Mouse (Mus musculus): ENCODE data around the gene Fermt2. TPM values are rescaled to one million over a fixed set of nuclear protein-coding genes. Genes with fewer than 3 reads are reported as not detected.

The Fermt2 gene
- not detected in 2 replicates for total RNA-seq (2017)

DNA sequence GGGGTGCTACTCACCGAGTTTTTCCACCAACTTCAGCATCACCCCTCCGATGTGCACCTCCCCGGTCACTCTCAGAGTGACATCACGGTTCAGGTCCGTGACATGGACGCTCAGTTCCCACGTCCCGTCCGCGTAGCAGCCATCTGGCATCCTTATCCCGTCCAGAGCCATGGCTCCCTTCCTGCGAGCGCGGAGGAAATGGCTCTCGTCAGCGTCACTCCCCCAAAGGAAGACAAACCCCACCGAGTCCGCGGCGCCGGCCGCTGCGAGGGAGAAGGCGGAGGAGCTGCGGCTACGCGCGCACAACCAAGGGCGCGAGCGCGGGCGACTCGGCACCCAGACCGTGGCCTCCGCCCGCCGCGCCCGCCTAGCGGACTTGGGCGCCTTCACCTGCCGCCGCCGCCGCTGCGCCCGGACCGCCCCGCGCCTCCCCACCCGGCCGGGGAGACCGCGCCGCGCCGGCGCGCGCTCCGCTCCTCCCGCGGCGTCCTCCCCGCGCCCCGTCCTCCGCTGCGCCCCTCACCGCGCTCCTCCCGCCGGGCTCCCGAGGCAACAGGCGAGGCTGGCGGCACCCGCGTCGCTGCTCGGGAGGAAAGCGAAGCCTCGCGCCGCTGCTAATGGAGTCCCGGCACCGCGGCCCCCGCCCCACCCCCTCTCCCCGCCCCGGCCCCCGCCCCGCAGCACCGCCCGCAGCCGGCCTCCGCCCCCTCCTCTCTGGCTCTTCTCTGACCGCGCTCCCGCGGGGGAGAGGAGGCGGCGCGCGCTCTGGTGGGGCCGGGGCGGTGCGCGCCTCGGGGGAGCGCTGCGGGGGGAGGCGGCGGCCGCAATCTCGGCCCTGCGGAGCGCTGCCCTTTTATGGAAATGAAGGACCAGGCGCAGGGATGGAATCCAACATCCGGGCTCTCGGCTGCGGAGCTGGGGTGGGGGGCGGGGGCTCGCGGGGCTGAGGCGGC lies at the start of gene Fermt2:
Fermt2 (minus strand) TSS at position 708 of the 953 bp plus-strand sequence.
- peak; percentile 42; the same call in 1 of the 2 replicates for ATAC-seq (replicated peaks; ENCODE audit: low read depth, poor library complexity, severe bottlenecking)

DNA sequence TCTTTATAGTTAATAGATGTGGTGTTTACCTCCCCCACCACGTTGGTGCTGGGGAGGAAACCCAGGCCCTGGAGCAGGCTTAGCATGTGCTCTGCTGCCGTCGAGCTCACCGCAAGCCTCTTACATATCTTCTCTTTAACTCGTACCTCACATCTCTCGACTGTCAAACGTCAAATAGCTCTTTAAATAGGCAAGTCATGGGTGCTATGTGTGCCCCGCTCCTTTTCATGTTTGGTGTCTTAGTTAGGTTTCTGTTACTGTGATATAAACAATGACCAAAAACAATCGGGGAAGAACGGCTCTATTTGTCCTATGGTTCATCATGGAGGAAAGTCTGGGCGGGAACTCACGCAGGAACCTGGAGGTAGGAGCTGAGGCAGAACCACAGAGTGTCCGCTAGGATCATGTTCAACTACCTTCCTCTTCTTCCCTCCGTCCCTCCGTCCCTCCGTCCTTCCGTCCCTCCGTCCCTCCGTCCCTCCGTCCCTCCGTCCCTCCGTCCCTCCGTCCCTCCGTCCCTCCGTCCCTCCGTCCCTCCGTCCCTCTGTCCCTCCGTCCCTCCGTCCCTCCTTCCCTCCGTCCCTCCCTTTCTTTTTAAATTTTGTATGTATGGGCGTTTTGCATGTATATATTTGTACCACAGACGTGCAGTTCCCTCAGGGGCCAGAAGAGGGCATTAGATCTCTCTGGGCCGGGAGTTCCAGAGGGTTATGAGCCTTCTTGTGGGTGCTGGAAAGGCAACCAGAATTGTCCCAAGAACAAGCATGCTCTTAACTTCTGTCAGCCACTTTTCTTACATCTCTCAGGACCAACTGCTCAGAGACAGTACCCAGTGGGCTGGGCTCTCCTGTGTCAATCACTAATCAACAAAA lies 36.4 kb upstream of the Fermt2 start:
- ATAC-seq (replicated peaks; ENCODE audit: low read depth, poor library complexity, severe bottlenecking): peak; percentile 85

DNA sequence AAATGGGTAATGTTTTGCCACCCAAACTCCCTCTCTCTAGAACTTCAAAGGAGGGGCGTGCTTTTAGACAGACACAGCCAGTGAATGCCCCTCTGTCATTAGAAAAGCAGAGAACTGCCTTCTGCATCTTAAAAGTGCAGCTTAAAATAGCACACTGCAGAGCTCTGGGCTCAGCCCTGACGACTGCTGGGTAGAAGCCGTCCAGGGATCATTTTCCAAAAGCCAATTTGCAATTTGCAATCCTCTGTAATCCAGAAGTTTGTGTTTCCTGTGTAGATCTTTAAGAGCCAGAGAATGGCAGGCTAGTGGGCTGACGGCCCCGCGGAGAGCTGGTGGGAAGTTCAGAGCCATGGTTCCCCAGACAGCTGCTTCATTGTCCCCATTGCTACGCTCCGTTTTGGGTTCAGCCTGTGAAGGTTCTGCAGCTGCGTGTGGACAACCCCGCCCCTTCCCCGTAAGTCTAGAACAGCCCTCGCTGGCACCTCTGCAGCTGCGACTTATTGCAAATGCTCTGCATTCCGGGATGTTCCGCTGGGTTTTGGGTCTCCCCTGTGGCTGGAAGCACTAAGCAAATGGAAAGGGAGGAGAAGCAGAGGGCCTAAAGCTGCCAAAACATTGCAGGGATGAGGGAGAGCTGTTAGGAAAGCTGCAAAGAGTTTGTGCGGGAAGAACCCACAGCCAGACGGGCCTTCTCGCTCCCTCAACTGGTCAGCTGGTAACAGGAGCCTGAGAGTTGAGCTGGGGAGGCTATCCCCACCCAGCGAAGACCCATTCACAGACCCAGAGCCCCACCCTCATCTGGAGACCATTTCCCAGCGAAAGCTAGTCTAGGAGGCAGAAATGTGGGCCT lies 35.5 kb upstream of the Fermt2 start:
- peak; percentile 41; the same call in 1 of the 2 replicates for ATAC-seq (replicated peaks; ENCODE audit: low read depth, poor library complexity, severe bottlenecking)

DNA sequence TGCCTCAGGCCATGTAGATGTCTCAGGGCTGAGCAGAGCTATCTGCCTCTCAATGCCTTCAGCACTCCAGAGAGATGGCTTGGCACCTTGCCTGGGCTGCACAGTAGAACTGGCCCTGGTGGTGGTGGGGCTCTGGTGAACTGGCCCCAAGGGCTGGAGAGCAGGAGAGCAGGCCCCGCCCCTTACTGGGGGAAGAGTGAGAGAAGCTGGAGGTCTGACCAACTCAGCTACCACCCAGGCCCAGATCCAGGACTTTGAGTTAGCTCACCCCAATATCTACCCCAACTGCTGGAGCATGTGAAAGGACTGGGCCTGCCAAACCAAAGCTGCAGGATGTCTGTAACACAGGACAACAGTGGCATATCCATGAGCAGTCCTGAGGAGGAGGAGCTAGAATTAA lies 33.7 kb upstream of the Fermt2 start:
- no peak for ATAC-seq (replicated peaks; ENCODE audit: low read depth, poor library complexity, severe bottlenecking)

DNA sequence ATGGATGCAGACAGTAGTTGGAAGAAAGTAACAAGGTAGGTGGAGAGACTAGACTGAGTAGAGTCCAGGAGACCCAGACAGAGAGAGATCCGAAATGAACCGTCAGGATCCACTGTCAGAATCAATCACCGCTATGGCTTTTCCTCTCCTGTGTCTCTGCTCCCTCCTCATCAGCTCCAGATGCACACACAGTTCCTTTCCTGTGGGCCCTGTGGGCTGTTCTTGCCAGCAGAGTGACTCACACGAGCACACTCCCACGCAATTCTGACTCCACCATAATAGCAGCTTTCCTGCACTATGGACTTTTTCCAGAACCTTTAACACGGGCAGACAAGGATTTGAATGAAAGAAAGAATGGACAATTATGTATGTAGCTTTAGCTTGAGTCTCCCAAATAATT lies 31.8 kb upstream of the Fermt2 start:
- no peak for ATAC-seq (replicated peaks; ENCODE audit: low read depth, poor library complexity, severe bottlenecking)

DNA sequence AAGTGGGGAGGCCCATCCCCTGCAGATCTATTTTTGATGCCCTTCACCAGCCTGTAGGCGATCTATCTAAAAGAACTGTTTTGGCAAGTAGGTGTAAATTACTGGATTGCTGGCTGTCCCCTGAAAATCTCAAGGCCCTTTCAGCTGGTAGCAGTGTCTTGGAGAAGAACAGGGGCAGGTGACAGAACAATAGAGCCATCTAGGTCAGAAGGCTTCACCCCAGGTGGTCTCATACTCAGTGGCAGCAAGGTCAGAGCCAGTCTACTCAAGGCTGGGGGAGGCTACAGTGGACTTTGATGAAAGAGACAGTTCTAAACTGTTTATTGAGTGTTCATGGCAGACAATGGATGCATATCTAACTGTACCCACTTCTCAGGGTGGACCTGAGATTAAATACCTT lies 29.1 kb upstream of the Fermt2 start:
- no peak for ATAC-seq (replicated peaks; ENCODE audit: low read depth, poor library complexity, severe bottlenecking)

DNA sequence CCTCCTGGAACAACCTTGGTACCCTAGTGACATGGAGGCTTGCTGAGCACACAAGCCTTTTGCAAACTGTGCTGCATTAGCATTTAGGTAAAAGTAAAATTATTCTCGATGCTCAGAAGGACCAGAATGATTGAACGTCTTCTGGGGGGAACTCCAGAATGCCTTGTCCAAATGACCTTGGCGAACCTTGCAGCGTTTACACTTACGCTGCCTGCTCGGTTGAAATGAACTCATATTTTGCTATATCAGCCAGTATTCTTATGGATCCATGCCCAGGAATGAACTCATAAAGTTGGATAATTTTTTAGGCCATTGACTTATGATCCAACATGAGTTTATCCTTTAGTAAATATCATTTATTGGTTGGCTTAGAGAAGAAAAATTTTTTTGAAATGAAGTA lies 24.4 kb upstream of the Fermt2 start:
- no peak for ATAC-seq (replicated peaks; ENCODE audit: low read depth, poor library complexity, severe bottlenecking)

DNA sequence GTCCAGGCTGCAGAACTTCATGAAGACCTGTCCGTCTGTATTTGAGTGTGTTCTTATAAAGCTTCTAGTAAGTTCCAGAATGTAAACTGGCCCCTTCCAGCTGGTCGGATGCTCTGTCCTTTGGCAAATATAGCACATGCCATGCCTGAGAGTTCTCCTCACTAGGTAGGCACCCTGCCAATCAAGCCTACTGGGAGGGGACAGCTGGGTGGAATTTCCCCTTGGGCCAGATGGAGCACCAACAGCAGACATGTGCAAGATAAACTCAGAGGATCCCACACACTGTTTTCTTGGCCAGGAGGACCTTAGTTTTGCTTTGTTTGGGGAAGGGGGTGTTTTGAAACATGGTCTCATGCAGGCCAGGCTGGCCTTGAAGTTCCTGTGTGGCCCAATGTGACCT lies 23.9 kb upstream of the Fermt2 start:
- ATAC-seq (replicated peaks; ENCODE audit: low read depth, poor library complexity, severe bottlenecking): no peak

DNA sequence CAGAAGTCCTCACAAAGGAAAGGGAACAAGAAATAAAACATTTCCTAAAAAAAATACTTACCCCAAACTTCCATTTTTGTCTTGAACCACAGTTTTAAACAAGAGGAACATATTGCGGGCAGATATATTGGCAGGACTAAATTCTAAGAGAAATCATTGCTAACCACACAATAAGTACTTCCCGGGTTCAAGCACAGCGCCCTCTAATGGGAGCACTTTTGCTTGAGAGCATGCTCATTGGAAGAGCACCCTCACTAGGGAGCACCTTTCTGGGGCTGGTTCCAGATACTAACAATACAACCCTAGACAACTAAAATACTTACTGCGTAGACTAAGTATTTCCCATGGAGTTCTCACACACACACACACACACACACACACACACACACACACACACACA lies 22.5 kb upstream of the Fermt2 start:
- no peak for ATAC-seq (replicated peaks; ENCODE audit: low read depth, poor library complexity, severe bottlenecking)

DNA sequence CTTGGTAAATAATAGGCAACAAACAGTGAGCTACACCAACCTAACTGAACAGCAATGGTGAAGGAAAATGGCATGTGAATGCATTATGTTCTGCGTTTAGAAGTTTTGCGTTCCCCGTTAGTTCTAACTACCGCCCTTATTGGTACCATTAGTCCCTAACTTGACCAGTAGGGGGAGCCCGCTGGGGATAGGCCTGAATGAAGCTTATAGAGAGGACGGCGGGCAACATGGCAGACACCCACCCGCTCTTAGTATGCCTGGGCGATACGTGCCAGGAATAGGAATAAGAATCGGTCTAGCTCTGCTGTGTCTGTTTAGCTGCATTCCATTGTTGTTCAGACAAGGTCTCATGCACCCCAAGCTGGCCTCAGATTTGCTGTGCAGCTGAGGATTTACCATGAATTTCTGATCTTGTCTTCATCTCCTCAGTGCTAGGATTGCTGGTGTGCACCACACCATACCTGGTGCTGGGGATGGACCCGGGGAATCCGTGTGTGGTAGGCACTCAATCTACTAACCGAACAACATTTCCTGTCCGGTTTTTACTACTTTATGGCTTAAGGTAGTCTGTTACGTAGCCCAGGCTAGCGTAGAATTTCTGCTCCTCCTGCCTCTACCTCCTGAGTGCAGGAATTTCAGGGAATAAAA lies 21.3 kb upstream of the Fermt2 start:
- 0 out of 2 replicates have a peak, but pooled peaks have one; percentile 65 for ATAC-seq (replicated peaks; ENCODE audit: low read depth, poor library complexity, severe bottlenecking)

DNA sequence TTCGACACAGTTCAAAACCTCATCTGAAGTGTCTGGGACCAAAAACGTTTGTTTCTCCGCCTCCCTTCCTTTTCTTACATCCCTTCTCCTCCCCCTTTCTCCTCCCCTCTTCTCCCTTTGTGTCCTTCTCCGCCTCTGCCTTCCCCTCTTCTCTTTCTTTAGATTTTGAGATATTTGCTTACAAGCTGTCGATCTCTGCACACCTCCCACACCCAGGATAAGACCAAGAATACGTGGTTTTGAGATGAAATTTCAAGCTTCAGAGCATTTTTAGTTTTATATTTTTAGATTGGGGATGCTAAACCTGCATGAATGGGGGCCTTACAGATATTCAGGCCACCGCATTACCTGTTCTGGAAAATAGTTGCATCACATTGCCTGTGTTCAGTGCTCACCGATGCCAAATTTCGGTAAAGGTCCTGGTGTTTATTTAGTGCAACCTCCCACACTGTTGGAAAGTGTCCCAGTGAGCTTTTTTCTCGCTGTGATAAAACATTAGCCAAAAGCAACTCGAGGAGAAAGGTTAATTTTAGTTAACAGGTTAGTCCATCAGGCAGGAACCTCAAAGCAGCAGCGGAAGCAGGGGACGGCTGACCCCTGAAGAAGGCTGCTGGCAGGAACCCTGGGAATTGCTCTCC lies 20.2 kb upstream of the Fermt2 start:
- ATAC-seq (replicated peaks; ENCODE audit: low read depth, poor library complexity, severe bottlenecking): no peak

DNA sequence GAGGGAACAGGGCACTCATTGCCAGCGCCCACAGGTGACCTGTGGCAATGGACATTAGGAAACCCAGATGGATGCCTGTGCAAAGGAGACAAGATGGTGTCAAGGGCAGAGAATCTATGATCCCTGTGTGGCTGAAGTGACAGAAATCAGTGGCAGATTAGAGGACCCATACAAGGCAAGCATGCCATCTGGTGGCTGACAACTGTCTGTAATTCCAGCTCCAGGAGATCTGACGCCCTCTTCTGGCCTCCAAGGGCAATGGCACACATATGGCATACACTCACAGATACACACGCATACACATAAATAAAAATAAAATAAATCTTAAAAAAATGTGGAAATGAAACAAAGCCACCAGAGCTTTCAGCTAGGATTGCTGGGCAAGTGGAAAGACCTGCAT lies 18.2 kb upstream of the Fermt2 start:
- no peak for ATAC-seq (replicated peaks; ENCODE audit: low read depth, poor library complexity, severe bottlenecking)

DNA sequence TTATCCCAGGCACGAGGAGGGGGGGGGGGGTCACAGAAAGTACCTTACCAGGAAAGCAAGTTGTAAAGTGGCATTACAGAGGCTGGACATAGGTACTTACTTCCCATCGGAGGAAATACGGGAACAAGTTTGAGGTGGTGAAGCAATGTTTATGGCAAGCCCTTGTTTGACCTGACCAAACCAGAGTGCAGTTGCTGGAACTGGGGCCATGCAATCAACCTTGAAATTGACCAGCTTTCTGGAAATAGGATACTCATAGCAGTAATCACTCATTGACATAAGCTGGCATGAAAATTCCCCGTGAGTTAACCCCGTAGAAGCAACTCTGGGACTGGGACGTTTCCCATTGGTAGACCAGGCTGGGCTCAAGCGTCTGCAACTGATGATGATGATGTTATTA lies 15.0 kb upstream of the Fermt2 start:
- ATAC-seq (replicated peaks; ENCODE audit: low read depth, poor library complexity, severe bottlenecking): no peak

DNA sequence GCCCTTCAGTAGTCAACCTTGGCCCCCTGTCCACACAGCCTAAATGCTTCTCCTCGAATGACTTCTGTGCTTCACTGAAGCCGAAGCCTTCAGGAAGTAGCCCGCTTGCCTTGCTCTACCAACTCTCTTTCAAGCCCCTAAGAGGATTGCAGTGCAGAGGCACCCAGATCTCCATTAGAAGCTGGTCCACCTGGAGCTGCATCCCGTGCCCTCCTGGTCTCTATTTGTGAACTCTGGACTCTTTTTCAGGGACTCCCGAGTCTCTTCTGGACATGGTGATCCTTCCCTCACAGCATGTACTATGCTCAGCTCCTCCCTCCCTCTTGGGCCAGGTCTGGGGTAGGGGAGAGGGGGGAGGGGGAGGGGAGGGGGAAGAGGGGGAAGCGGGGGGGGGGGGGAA lies 14.1 kb upstream of the Fermt2 start:
- no peak for ATAC-seq (replicated peaks; ENCODE audit: low read depth, poor library complexity, severe bottlenecking)

DNA sequence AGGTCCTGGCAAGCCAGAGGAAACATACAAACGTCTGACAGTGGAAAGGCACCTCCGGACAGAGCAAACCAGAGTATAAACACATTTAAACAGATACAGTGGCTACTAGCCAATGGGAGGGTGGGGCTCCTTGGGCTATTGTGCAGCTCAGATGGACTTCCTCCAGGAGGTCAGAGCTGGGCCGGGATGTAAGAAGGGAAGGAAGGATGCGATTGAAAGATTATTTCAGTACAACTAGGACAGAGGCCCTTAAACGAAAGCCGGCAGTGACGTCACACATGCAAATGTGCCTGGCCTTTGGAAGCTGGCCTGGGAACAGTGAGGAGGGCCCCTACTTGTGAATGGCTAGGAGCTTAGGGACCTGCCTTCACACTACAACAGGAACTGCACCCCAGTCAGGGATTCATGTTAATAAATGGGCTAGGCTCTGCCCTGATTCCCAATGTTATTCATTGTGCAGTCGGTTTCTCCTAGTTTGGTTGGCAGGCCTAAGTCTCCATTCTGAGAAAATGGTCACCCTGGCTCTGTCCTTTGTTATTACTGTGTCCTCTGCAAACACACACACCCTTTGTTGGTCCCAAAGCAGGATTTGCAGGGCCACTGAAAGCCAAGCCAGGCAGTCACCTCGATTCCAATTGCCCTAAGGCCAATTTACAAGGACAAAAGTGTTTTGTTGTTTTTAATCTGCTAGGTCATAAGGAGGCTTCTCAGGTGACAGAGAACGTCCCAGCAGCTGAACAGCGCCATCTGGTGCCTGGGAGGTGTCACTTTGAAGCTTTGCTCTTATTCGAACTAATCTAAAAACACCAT lies 9.9 kb upstream of the Fermt2 start:
- ATAC-seq (replicated peaks; ENCODE audit: low read depth, poor library complexity, severe bottlenecking): 0 out of 2 replicates have a peak, but pooled peaks have one; percentile 18

DNA sequence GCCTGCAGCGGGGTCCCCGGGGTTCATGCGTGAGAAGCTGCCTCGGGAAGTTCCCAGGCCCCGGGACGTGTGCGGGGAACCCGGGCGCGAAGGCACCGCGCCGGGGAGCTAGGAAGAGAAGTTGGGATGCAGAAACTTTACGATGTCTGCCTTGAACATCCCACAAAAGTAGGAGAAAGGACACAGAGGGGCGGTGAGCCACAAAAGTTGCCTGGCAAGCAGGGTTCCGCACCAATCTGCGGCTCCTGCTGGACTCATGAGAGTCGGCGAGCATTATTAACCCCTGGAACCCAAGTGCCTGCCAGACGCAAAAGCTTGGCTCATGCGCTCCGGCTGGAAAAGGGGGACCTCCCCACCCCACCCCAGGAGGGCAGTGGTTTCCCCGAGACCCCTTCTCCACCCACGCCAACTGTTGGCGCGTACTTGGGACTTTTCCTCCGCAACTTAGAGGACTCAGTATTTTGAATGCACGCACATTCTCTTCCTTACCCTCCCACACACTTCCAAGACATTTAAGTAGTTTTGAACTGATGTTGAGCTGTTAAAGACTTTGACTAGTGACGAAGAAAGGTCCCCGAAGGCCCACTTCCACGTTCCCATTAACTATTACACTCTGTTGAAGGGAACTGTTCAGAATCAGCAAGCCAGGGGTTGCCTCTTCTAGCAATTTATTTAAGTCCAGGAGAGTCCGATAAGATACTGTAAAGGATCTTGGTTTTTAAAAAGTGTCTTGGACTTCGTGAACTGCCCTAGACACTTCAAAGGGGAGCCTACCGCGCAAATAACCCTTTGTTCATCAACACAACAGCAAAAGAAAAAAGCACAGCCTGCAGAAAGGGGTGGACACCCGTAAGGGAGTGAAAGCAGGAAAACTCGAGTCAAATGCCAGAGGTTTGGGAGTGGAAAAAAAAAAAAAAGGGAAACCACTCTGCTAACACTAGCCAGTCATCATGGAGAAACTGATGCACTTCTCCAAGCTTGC lies 737 bp upstream of the Fermt2 start:
- ATAC-seq (replicated peaks; ENCODE audit: low read depth, poor library complexity, severe bottlenecking): no peak

DNA sequence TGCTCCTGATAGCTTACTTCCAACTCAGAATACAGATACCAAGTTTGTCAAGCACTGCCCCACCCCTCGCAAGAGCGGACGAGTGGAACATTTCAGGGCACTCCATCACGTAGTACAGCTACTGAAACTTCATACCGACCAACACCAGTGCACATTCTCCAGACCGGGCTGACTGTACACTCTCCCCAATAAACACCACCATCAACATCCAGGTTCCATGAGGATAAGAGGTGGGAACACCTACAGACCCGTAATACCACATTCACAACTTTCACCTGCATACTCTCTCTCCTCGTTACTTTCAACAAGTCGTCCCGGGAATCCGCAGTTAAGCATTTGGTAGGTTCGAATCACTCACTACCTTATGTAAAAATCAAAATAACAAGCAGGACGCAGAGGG lies 1.1 kb downstream of the Fermt2 start:
- ATAC-seq (replicated peaks; ENCODE audit: low read depth, poor library complexity, severe bottlenecking): no peak
